Mouse (Mus musculus): Measurements from ENCODE around the gene Smim6. TPM values are rescaled to one million over a fixed set of nuclear protein-coding genes. Genes with fewer than 3 reads are reported as not detected.

Smim6 gene
- 0.62 and 0.71 TPM in 2 replicates for polyA plus RNA-seq (2012; rRNA removed)

GRCm38 (mm10) chr11:115911632-115912376 is at the start of gene Smim6:
Gene Smim6 (plus strand): TSS chr11:115912017.
- TF ChIP-seq POLR2A (IDR thresholded peaks at IDR 0.05; ENCODE audit: control insufficient read depth, extremely low read depth, insufficient read depth, low read length, poor library complexity) (0 out of 2 replicates have a peak, but pooled peaks have one; percentile 25), CTCF (IDR thresholded peaks at IDR 0.05; ENCODE audit: borderline replicate concordance, control insufficient read depth, extremely low read depth, insufficient read depth, low read length, poor library complexity) (no peak)
- DNase-seq: no peak

GRCm38 (mm10) chr11:115863895-115864294 is 47.9 kb upstream of the Smim6 start:
- WGBS: 87% methylated on average over 8 of the region's 8 CpGs
- Histone ChIP-seq H3K36me3 (ENCODE audit: control insufficient read depth, insufficient read depth, low read length) (no peaks in the 10 kb centered on the region), H3K27ac (ENCODE audit: control insufficient read depth, insufficient read depth, low read length) (no peak overlapping the region), H3K4me1 (replicated peaks; ENCODE audit: control insufficient read depth, insufficient read depth, low read length) (peaks cover 6% of the 10 kb centered on the region; the same call in 1 of the 2 replicates), H3K27me3 (ENCODE audit: control insufficient read depth, insufficient read depth, low read length) (peaks cover 6% of the 10 kb centered on the region; the same call in 1 of the 2 replicates), H3K4me3 (ENCODE audit: control insufficient read depth, insufficient read depth, low read length) (no peak overlapping the region)
- TF ChIP-seq POLR2A (IDR thresholded peaks at IDR 0.05; ENCODE audit: control insufficient read depth, extremely low read depth, insufficient read depth, low read length, poor library complexity): no peak
- no peak for TF ChIP-seq CTCF (IDR thresholded peaks at IDR 0.05; ENCODE audit: borderline replicate concordance, control insufficient read depth, extremely low read depth, insufficient read depth, low read length, poor library complexity)
- no peak for DNase-seq

More at GRCm38 (mm10) chr11:115911632-115912376, at the start of gene Smim6:
- H3K4me3 ChIP-seq (ENCODE audit: control insufficient read depth, insufficient read depth, low read length): no peak within 1 kb of the TSS
- H3K4me1 ChIP-seq (replicated peaks; ENCODE audit: control insufficient read depth, insufficient read depth, low read length): peaks cover 34% of the 10 kb centered on the region
- H3K27ac ChIP-seq (ENCODE audit: control insufficient read depth, insufficient read depth, low read length): peak within 1 kb of the TSS; percentile 79
- 8% methylated on average over 11 of the region's 11 CpGs for WGBS
- H3K36me3 ChIP-seq (ENCODE audit: control insufficient read depth, insufficient read depth, low read length): no peaks in the 10 kb centered on the region
- no peaks in the 10 kb centered on the region for H3K27me3 ChIP-seq (ENCODE audit: control insufficient read depth, insufficient read depth, low read length)

DNA sequence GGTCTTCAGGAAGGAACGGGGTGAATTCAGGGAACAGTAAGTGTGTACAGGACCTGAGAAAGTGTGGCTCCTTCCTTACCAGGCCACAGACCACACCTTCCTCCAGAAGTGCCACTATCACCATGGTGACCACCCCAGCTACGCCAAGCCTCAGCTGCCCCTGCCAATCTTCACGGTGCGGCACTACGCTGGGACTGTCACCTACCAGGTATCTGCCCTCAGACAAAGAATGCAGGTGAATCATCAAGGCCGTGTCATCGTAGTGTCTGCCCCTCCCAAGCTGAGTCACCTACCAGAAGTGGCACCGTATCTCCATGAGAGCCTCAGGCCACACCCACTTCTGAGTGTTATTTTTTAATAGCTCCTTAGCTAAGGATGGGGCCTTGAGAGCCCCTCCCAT is 42.4 kb upstream of the Smim6 start:
- Histone ChIP-seq H3K4me3 (ENCODE audit: control insufficient read depth, insufficient read depth, low read length) (no peak overlapping the region), H3K27me3 (ENCODE audit: control insufficient read depth, insufficient read depth, low read length) (no peaks in the 10 kb centered on the region), H3K4me1 (replicated peaks; ENCODE audit: control insufficient read depth, insufficient read depth, low read length) (no peaks in the 10 kb centered on the region), H3K27ac (ENCODE audit: control insufficient read depth, insufficient read depth, low read length) (no peak overlapping the region), H3K36me3 (ENCODE audit: control insufficient read depth, insufficient read depth, low read length) (no peaks in the 10 kb centered on the region)
- TF ChIP-seq CTCF (IDR thresholded peaks at IDR 0.05; ENCODE audit: borderline replicate concordance, control insufficient read depth, extremely low read depth, insufficient read depth, low read length, poor library complexity): no peak
- TF ChIP-seq POLR2A (IDR thresholded peaks at IDR 0.05; ENCODE audit: control insufficient read depth, extremely low read depth, insufficient read depth, low read length, poor library complexity): no peak
- DNase-seq: no peak
- 14% methylated on average over 8 of the region's 8 CpGs for WGBS

- no peak overlapping the region for H3K27ac ChIP-seq (ENCODE audit: control insufficient read depth, insufficient read depth, low read length)
- DNase-seq: no peak
These were observed 39.4 kb upstream of the Smim6 start for GRCm38 (mm10) chr11:115872437-115872836.

DNA sequence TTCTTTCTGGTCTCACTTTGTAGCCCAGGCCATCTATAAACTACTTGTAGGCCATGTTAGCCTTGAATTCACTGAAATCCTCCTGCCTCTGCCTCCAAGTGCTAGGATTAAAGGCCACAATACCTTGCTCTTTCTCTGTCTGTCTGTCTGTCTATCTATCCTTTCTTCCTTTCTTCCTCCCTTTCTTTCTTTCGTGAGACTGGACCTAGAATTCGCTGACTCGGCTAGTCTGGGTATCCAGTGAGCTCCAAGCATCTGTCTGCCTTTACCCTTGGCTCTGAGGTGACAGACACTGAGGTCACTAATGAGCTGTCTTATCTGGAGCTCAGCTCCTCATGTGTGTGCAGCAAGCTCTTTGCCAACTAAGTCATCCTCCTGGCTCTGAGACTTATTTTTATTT is 35.9 kb upstream of the Smim6 start:
- no peak overlapping the region for H3K27ac ChIP-seq (ENCODE audit: control insufficient read depth, insufficient read depth, low read length)
- no peaks in the 10 kb centered on the region for H3K36me3 ChIP-seq (ENCODE audit: control insufficient read depth, insufficient read depth, low read length)
- H3K27me3 ChIP-seq (ENCODE audit: control insufficient read depth, insufficient read depth, low read length): no peaks in the 10 kb centered on the region
- H3K4me3 ChIP-seq (ENCODE audit: control insufficient read depth, insufficient read depth, low read length): no peak overlapping the region
- TF ChIP-seq POLR2A (IDR thresholded peaks at IDR 0.05; ENCODE audit: control insufficient read depth, extremely low read depth, insufficient read depth, low read length, poor library complexity) (no peak), CTCF (IDR thresholded peaks at IDR 0.05; ENCODE audit: borderline replicate concordance, control insufficient read depth, extremely low read depth, insufficient read depth, low read length, poor library complexity) (no peak)
- H3K4me1 ChIP-seq (replicated peaks; ENCODE audit: control insufficient read depth, insufficient read depth, low read length): peaks cover 9% of the 10 kb centered on the region
- 90% methylated on average over 3 of the region's 3 CpGs for WGBS
- DNase-seq: no peak

More at GRCm38 (mm10) chr11:115872437-115872836, 39.4 kb upstream of the Smim6 start:
- Histone ChIP-seq H3K4me1 (replicated peaks; ENCODE audit: control insufficient read depth, insufficient read depth, low read length) (peaks cover 7% of the 10 kb centered on the region), H3K36me3 (ENCODE audit: control insufficient read depth, insufficient read depth, low read length) (no peaks in the 10 kb centered on the region), H3K4me3 (ENCODE audit: control insufficient read depth, insufficient read depth, low read length) (no peak overlapping the region), H3K27me3 (ENCODE audit: control insufficient read depth, insufficient read depth, low read length) (no peaks in the 10 kb centered on the region)
- no peak for TF ChIP-seq CTCF (IDR thresholded peaks at IDR 0.05; ENCODE audit: borderline replicate concordance, control insufficient read depth, extremely low read depth, insufficient read depth, low read length, poor library complexity)
- no peak for TF ChIP-seq POLR2A (IDR thresholded peaks at IDR 0.05; ENCODE audit: control insufficient read depth, extremely low read depth, insufficient read depth, low read length, poor library complexity)
- 89% methylated on average over 4 of the region's 4 CpGs for WGBS

DNA sequence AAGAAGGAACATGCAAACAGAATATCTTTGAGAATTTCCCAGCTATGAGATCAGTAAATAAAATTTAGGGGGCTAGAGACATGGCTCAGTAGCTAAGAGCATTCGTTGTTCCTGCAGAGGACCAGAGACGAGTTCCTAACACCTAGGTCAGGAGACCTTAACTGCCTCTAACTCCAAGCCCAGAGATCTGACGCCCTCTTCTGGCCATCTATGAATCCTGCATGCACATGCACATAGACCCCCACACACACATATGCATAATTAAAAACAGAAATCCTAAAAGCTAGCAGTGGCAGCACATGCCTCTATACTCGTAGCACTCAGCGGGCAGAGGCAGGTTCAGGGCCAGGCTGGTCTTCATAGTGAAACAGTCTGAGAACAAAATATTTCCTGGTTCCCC is 35.4 kb upstream of the Smim6 start:
- 96% methylated on average over 5 of the region's 5 CpGs for WGBS

More for the DNA sequence above, 35.4 kb upstream of the Smim6 start:
- DNase-seq: no peak
- H3K4me1 ChIP-seq (replicated peaks; ENCODE audit: control insufficient read depth, insufficient read depth, low read length): peaks cover 9% of the 10 kb centered on the region
- H3K27ac ChIP-seq (ENCODE audit: control insufficient read depth, insufficient read depth, low read length): no peak overlapping the region
- no peaks in the 10 kb centered on the region for H3K36me3 ChIP-seq (ENCODE audit: control insufficient read depth, insufficient read depth, low read length)
- no peak overlapping the region for H3K4me3 ChIP-seq (ENCODE audit: control insufficient read depth, insufficient read depth, low read length)
- no peak for TF ChIP-seq CTCF (IDR thresholded peaks at IDR 0.05; ENCODE audit: borderline replicate concordance, control insufficient read depth, extremely low read depth, insufficient read depth, low read length, poor library complexity)
- no peak for TF ChIP-seq POLR2A (IDR thresholded peaks at IDR 0.05; ENCODE audit: control insufficient read depth, extremely low read depth, insufficient read depth, low read length, poor library complexity)
- no peaks in the 10 kb centered on the region for H3K27me3 ChIP-seq (ENCODE audit: control insufficient read depth, insufficient read depth, low read length)
